Mouse (Mus musculus) kidney, adult 9 months (tissue): ENCODE data around the gene Chid1.
"Not testable (repeated sequence)": the region's sequence is repeated elsewhere in the genome, so short reads cannot be mapped to it uniquely, and the experiment has no call there.

Experiments used
- DNase-seq: peaks from one replicate; pipeline ENCODE4 v3.0.0; 2022

Chid1 gene

DNA sequence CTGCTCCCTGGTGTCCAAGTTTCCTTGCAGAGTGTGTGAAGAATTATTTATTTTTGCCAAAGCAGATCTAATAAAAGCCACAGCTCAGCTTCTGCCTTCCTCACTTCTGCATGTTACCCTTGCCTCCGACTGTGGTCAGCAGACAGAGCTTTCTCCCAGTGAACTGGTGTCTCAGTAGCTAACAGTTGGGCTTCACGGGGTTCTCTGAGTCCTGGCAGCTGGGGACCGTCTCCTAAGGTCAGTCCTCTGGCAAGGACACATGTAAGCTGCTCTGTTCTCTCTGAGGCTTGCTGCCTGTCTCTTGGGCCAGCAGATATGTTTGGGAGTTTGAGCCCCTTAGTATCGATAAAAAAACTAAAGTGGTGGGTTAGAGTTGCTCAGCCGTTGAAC, 79.7 kb downstream of the Chid1 start:
- DNase-seq, result no peak

DNA sequence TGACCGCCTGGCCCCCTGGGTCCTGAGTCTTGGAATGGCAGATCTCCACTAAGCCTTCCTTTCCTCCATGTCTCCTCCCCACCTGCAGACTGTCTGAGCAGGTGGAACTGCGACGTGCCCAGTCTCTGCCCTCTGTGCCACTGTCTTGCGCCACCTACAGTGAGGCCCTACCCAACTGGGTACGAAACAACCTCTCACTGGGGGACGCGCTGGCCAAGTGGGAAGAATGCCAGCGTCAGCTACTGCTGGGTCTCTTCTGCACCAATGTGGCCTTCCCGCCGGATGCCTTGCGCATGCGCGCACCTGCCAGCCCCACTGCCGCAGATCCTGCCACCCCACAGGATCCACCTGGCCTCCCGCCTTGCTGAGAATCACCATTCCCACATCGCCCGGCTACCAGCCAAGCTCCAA, 80.4 kb downstream of the Chid1 start:
- no peak for DNase-seq

DNA sequence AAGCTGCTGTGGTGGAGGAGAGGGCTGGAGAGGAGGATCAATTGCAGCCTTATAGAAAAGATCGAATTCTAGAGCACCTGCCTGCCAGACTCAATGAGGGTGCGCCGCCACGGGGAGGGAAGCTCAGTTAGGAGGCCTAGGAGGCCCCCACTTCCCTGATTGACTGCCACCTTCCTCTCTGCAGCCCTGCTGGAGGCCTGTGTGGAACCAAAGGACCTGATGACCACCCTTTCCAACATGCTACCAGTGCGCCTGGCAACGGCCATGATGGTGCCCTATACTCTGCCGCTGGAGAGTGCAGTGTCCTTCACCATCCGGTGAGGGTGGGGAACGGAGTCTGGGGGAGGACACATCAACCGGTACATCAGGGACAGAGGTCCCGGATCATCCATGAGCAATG, 81.0 kb downstream of the Chid1 start:
- no peak for DNase-seq

GRCm38 (mm10) chr7:141457986-141458660, 81.5 kb downstream of the Chid1 start:
- peak; percentile 72 for DNase-seq

GRCm38 (mm10) chr7:141457236-141457635, 82.4 kb downstream of the Chid1 start:
- DNase-seq, result no peak

DNA sequence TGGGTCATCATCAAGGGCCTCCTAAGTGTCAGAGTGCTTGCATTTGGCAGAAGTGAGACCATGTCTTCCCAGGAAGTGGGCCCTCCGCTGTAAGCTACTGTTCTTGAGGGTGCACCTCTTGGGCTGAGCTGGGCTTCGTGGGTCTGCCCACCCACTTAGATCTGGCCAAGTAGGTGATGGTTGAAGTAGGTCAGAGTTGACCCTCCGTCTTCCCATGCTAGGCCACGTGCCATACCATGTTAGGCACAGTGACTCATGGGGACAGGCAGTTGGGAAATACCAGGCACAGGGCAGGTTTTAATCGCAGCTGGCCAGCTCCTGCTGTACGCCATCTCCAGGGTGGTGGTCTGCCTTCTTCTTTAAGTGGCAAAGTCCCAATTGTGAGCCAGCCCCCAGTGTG, 82.9 kb downstream of the Chid1 start:
- DNase-seq, result no peak

- peak; percentile 95 for DNase-seq
Observed at GRCm38 (mm10) chr7:141455610-141456314, 83.9 kb downstream of the Chid1 start.

DNA sequence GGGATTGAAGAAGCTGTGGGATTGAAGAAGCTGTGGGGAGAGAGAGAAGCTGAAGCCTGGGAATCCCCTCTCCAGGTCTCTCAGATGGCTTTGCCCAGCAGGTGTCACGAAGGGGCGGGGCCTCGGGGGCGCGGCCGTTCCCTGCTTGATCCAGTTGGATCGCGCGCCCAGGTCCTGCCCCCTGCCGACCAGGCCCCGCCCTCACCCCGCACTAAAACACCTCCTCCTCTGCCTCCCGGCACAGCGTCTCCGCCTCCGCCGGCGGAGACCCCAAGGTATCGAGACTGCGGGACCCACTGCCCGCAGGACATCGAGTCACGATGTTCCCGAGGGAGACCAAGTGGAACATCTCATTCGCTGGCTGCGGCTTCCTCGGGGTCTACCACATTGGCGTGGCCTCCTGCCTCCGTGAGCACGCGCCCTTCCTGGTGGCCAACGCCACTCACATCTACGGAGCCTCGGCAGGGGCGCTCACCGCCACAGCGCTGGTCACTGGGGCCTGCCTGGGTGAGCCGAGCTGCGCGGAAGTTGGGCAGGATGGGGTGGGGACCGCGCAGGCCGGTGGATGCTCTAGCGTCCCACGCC, 84.6 kb downstream of the Chid1 start, which contains the start of gene Pnpla2:
Gene Pnpla2, plus strand, starts transcription at position 232 of the 585 bp plus-strand sequence.
- peak; percentile 96 for DNase-seq

DNA sequence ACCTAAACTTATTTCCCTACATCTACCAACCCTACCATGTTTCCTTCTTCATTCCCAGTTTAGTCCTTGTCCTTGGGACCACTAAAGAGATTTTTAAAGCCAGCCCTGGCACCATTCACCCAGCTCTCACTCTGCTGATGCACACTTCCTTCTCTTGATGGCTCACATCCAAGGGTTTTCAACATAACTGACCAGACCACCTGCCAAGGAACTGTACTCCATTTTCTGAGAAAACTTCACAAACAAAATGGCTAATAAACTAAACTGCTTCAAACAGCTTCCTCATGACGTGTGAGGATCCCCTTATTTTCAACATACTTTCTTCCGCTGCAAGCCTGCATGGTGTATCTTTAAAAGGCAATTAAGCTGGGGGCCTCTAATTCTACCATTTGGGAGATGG, 86.0 kb downstream of the Chid1 start:
- DNase-seq, result no peak

- DNase-seq, result no peak
Observed at GRCm38 (mm10) chr7:141451928-141452327, 87.7 kb downstream of the Chid1 start.

DNA sequence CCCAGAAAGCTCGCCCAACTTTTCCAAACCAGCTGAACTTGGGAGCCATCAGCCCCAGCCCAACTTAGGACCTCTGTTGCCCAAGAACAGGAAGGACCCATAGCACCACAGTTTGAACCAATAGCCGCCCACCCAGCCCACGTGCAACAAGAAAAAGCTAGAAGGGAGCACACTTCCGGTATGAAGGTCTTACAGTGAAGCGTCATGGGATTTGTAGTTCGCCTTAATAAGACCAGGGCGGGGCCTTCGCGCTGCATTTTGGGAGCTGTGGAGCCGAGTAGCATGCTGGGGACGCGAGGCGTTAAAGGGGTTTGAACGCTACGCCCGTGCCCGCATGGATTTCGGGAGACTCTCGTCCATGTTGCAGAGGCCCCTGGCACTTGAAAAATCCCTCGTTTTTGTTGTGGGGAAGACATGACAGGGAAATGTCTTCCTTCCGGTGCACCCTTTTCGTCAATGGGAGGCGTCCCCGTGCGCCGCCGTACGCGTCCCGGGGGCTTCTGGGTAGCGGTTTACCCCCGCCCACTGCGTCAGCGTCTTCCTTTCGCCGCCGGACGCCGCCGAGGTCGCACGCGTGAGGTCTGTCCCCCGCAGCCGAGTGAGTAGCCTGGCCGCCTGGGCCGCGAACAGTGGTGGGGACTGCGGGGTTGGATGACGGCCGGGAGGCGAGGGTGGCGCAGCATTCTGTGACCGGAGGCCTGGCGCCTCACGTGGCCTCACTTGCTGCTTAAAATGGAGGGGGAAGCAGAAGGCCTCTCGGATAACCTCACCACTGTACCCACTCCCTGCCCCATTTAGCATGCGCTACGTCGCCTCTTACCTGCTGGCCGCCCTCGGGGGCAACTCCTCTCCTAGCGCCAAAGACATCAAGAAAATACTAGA, 92.3 kb downstream of the Chid1 start, which contains the start of gene Rplp2:
Gene Rplp2, plus strand, starts transcription at position 261 of the 882 bp plus-strand sequence.
- DNase-seq, result peak; percentile 96

GRCm38 (mm10) chr7:141446374-141446773, 93.3 kb downstream of the Chid1 start:
- not testable (repeated sequence) for DNase-seq

GRCm38 (mm10) chr7:141443828-141444237, 95.8 kb downstream of the Chid1 start, which contains the start of gene Pidd1:
Gene Pidd1, minus strand, starts transcription at chr7:141444025.
- DNase-seq, result no peak
